Mouse (Mus musculus) MEL (cell line): ENCODE data around the gene Slc15a2. TPM values are rescaled to one million over a fixed set of nuclear protein-coding genes. Genes with fewer than 3 reads are reported as not detected.

ENCODE experiments used
- DNase-seq: peaks from one replicate; pipeline ENCODE4 v3.0.0; 2011; ENCODE audit warnings: low read depth, low spot score
- H3K27ac ChIP-seq: 2 replicates; pipeline ENCODE4 v1.5.1; 2012; ENCODE audit warnings: low read depth, mild to moderate bottlenecking, control low read depth, low read length, moderate library complexity; ENCODE audit not compliant: control insufficient read depth
- H3K27me3 ChIP-seq, 2 experiments: fragments of 150-350 bp in 1 of 2; sonication (generic) in 1 of 2; 2 replicates each; pipeline ENCODE4 v1.6.1; 2012; ENCODE audit warnings: low read length in 2 of 2, mild to moderate bottlenecking in 2 of 2, improper control_type of control experiment in 1 of 2, moderate library complexity in 1 of 2; ENCODE audit not compliant: insufficient read depth in 2 of 2, control insufficient read depth in 1 of 2
- H3K36me3 ChIP-seq, 2 experiments: 2 replicates each; pipeline ENCODE4 v1.6.1; 2012 to 2014; ENCODE audit warnings: low read length in 2 of 2, improper control_type of control experiment in 1 of 2, inconsistent platforms in 1 of 2, mild to moderate bottlenecking in 1 of 2; ENCODE audit not compliant: insufficient read depth in 2 of 2, control insufficient read depth in 1 of 2
- H3K4me1 ChIP-seq, 2 experiments: fragments of 150-350 bp in 1 of 2; sonication (generic) in 1 of 2; 2 replicates each; pipeline ENCODE4 v1.6.1; 2012; ENCODE audit warnings: low read length in 2 of 2, improper control_type of control experiment in 1 of 2, mild to moderate bottlenecking in 1 of 2; ENCODE audit not compliant: insufficient read depth in 2 of 2, control insufficient read depth in 1 of 2
- H3K4me3 ChIP-seq, 2 experiments: fragments of 150-350 bp in 1 of 2; sonication (generic) in 1 of 2; 2 replicates each; pipeline ENCODE4 v1.5.1; 2012; ENCODE audit warnings: low read depth in 2 of 2, low read length in 2 of 2, mild to moderate bottlenecking in 2 of 2, moderate library complexity in 2 of 2, control low read depth in 1 of 2, improper control_type of control experiment in 1 of 2; ENCODE audit not compliant: control insufficient read depth in 1 of 2, insufficient read depth in 1 of 2
- H3K79me2 ChIP-seq: 2 replicates; pipeline ENCODE4 v1.6.1; 2012; ENCODE audit warnings: mild to moderate bottlenecking, low read length, moderate library complexity; ENCODE audit not compliant: control insufficient read depth, poor library complexity, insufficient read depth
- H3K9ac ChIP-seq: 2 replicates; pipeline ENCODE4 v1.6.1; 2012; ENCODE audit warnings: low read depth, mild to moderate bottlenecking, control low read depth, low read length, moderate library complexity; ENCODE audit not compliant: control insufficient read depth, poor library complexity, severe bottlenecking
- H3K9me3 ChIP-seq: fragments of 150-350 bp; sonication (generic); replicated peaks from 2 replicates; pipeline ENCODE4 v1.6.1; 2012; ENCODE audit warnings: mild to moderate bottlenecking, low read length, improper control_type of control experiment, moderate library complexity; ENCODE audit not compliant: insufficient read depth
- BHLHE40 ChIP-seq: IDR thresholded peaks from 2 replicates; pipeline ENCODE4 v1.6.1; 2012; ENCODE audit warnings: low read depth, mild to moderate bottlenecking, inconsistent platforms, low read length, improper control_type of control experiment, borderline replicate concordance
- CHD2 ChIP-seq: IDR thresholded peaks from 2 replicates; pipeline ENCODE4 v1.6.1; 2011; ENCODE audit warnings: low read length, improper control_type of control experiment
- E2F4 ChIP-seq: IDR thresholded peaks from 2 replicates; pipeline ENCODE4 v1.6.1; 2011; ENCODE audit warnings: low read depth, low read length, improper control_type of control experiment, borderline replicate concordance
- ELF1 ChIP-seq: IDR thresholded peaks from 2 replicates; pipeline ENCODE4 v1.6.1; 2014; ENCODE audit warnings: low read depth, mild to moderate bottlenecking, inconsistent platforms, low read length, improper control_type of control experiment, moderate library complexity
- GATA1 ChIP-seq: IDR thresholded peaks from 2 replicates; pipeline ENCODE4 v1.6.1; 2011; ENCODE audit warnings: low read depth, low read length, improper control_type of control experiment
- HCFC1 ChIP-seq: IDR thresholded peaks from 2 replicates; pipeline ENCODE4 v1.6.1; 2012; ENCODE audit warnings: low read depth, mild to moderate bottlenecking, inconsistent platforms, low read length, improper control_type of control experiment, moderate library complexity
- JUND ChIP-seq: IDR thresholded peaks from 2 replicates; pipeline ENCODE4 v1.6.1; 2011; ENCODE audit warnings: low read depth, mild to moderate bottlenecking, improper control_type of control experiment, low read length
- MAFK ChIP-seq: IDR thresholded peaks from 2 replicates; pipeline ENCODE4 v1.6.1; 2011; ENCODE audit warnings: low read depth, mild to moderate bottlenecking, low read length, improper control_type of control experiment, borderline replicate concordance
- MAX ChIP-seq: IDR thresholded peaks from 2 replicates; pipeline ENCODE4 v1.6.1; 2011; ENCODE audit warnings: low read length, improper control_type of control experiment
- MAZ ChIP-seq: IDR thresholded peaks from 2 replicates; pipeline ENCODE4 v1.6.1; 2012; ENCODE audit warnings: low read depth, mild to moderate bottlenecking, inconsistent platforms, low read length, improper control_type of control experiment
- MEF2A ChIP-seq: IDR thresholded peaks from 2 replicates; pipeline ENCODE4 v1.6.1; 2014; ENCODE audit warnings: low read depth, mild to moderate bottlenecking, inconsistent platforms, low read length, improper control_type of control experiment; ENCODE audit not compliant: poor library complexity, insufficient replicate concordance, severe bottlenecking; ENCODE audit errors: extremely low read depth
- MXI1 ChIP-seq: IDR thresholded peaks from 2 replicates; pipeline ENCODE4 v1.6.1; 2011; ENCODE audit warnings: mild to moderate bottlenecking, low read depth, low read length, improper control_type of control experiment
- MYB ChIP-seq: IDR thresholded peaks from 2 replicates; pipeline ENCODE4 v1.6.1; 2011; ENCODE audit warnings: mild to moderate bottlenecking, low read depth, low read length, improper control_type of control experiment
- MYC ChIP-seq: IDR thresholded peaks from 2 replicates; pipeline ENCODE4 v1.6.1; 2011; ENCODE audit warnings: low read depth, mild to moderate bottlenecking, low read length, improper control_type of control experiment, moderate library complexity
- NELFE ChIP-seq: IDR thresholded peaks from 2 replicates; pipeline ENCODE4 v1.6.1; 2011; ENCODE audit warnings: low read depth, low read length, improper control_type of control experiment
- NRF1 ChIP-seq: IDR thresholded peaks from 2 replicates; pipeline ENCODE4 v1.6.1; 2014; ENCODE audit warnings: low read depth, mild to moderate bottlenecking, inconsistent platforms, low read length, improper control_type of control experiment, moderate library complexity; ENCODE audit not compliant: poor library complexity, insufficient read depth, severe bottlenecking
- POLR2A ChIP-seq, 2 experiments: IDR thresholded peaks; 2 replicates each; pipeline ENCODE4 v1.6.1; 2011 to 2012; ENCODE audit warnings: low read length in 2 of 2, mild to moderate bottlenecking in 2 of 2, control low read depth in 1 of 2, improper control_type of control experiment in 1 of 2, low read depth in 1 of 2, moderate library complexity in 1 of 2; ENCODE audit not compliant: control insufficient read depth in 1 of 2, insufficient read depth in 1 of 2, poor library complexity in 1 of 2
- POLR2AphosphoS2 ChIP-seq: IDR thresholded peaks from 2 replicates; pipeline ENCODE4 v1.6.1; 2011; ENCODE audit warnings: low read length, improper control_type of control experiment
- POLR2AphosphoS5 ChIP-seq: IDR thresholded peaks from 2 replicates; pipeline ENCODE4 v1.6.1; 2012; ENCODE audit warnings: low read depth, borderline replicate concordance, mild to moderate bottlenecking, inconsistent platforms, low read length, moderate library complexity, mixed read lengths
- RAD21 ChIP-seq: IDR thresholded peaks from 2 replicates; pipeline ENCODE4 v1.6.1; 2011; ENCODE audit warnings: mild to moderate bottlenecking, low read depth, low read length, improper control_type of control experiment
- SIN3A ChIP-seq: IDR thresholded peaks from 2 replicates; pipeline ENCODE4 v1.6.1; 2012; ENCODE audit warnings: low read length, improper control_type of control experiment, inconsistent platforms
- TAL1 ChIP-seq: IDR thresholded peaks from 2 replicates; pipeline ENCODE4 v1.6.1; 2012; ENCODE audit warnings: mild to moderate bottlenecking, inconsistent platforms, low read length, moderate library complexity, mixed read lengths
- TBP ChIP-seq: IDR thresholded peaks from 2 replicates; pipeline ENCODE4 v1.8.0; 2011; ENCODE audit warnings: low read depth, low read length, improper control_type of control experiment
- TCF12 ChIP-seq: IDR thresholded peaks from 2 replicates; pipeline ENCODE4 v1.6.1; 2014; ENCODE audit warnings: low read depth, mild to moderate bottlenecking, inconsistent platforms, low read length, improper control_type of control experiment, moderate library complexity
- UBTF ChIP-seq: IDR thresholded peaks from 2 replicates; pipeline ENCODE4 v1.6.1; 2012; ENCODE audit warnings: low read depth, mild to moderate bottlenecking, inconsistent platforms, low read length, improper control_type of control experiment, moderate library complexity, borderline replicate concordance; ENCODE audit not compliant: insufficient read depth
- USF1 ChIP-seq: IDR thresholded peaks from 2 replicates; pipeline ENCODE4 v1.6.1; 2014; ENCODE audit warnings: low read depth, mild to moderate bottlenecking, inconsistent platforms, low read length, improper control_type of control experiment, moderate library complexity
- USF2 ChIP-seq, 2 experiments: IDR thresholded peaks; 2 replicates each; pipeline ENCODE4 v1.6.1; 2011 to 2012; ENCODE audit warnings: improper control_type of control experiment in 2 of 2, low read length in 2 of 2, borderline replicate concordance in 1 of 2, inconsistent platforms in 1 of 2, low read depth in 1 of 2, mild to moderate bottlenecking in 1 of 2; ENCODE audit not compliant: insufficient read depth in 1 of 2
- ZC3H11A ChIP-seq: IDR thresholded peaks from 2 replicates; pipeline ENCODE4 v1.6.1; 2012; ENCODE audit warnings: low read depth, mild to moderate bottlenecking, inconsistent platforms, low read length, improper control_type of control experiment
- ZKSCAN1 ChIP-seq: IDR thresholded peaks from 2 replicates; pipeline ENCODE4 v1.6.1; 2012; ENCODE audit warnings: low read depth, mild to moderate bottlenecking, inconsistent platforms, low read length, improper control_type of control experiment, moderate library complexity
- ZNF384 ChIP-seq: IDR thresholded peaks from 2 replicates; pipeline ENCODE4 v1.6.1; 2012; ENCODE audit warnings: low read depth, mild to moderate bottlenecking, inconsistent platforms, low read length, improper control_type of control experiment
- polyA plus RNA-seq, 2 experiments: library from polyadenylated mRNA; stranded (reverse) in 1 of 2; unstranded in 1 of 2; fragments of >175 nt in 1 of 2; fragments of >200 nt in 1 of 2; gene quantifications; 2 replicates each; pipeline versions ENCODE4 v1.2.1 to v1.2.4; 2012; ENCODE audit warnings: low replicate concordance in 2 of 2, low read depth in 1 of 2; ENCODE audit not compliant: insufficient read length in 2 of 2, insufficient read depth in 1 of 2, missing spikeins in 1 of 2
- total RNA-seq: library from RNA; depleted of rRNA; stranded (reverse); fragments of 300-350 nt; gene quantifications from 2 replicates; pipeline ENCODE4 v1.2.3, GENCODE M21; 2012

Slc15a2 gene
- total and polyA plus RNA-seq, 3 experiments, result not detected

DNA sequence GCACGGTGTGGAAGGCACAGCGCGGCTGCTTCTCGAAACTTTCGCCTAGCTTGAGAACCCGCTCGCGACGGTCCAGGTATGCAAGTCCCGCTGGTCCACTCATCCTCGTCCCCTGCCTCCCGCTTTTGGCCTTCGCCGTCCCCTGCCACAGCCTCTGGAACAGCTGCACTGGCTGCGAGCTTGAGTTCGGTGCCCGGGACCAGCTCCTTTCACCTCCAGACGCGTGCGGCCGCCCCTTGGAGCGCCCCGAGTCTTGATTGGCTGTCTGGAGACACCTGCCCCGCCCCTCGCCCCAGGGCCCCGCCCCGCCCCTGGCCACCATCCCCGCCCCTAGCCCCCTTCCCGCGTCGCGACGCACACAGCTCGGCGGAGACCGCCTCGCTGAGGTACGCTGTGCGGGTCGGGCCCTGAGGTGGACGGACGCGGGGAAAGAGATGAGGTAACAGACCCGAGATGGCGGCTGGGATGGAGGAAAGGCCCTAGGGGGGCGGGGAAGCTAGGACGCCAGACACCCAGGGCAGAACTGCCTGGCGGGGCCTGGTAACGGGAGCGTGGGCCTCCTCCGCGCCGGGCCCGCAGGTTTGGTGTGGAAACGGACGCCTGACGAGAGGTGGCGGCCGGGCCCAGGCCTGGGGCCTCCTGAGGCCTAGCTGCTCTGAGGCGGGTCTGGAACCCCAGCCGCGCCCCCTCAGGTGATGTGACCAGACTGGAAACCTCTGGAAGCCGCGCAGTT, 43.5 kb upstream of the Slc15a2 start, which contains the start of gene Iqcb1:
TSS of gene Iqcb1 (plus strand) at position 332 of the 733 bp plus-strand sequence.
- peak within 1 kb of the TSS; percentile 65 for H3K9ac ChIP-seq
- peak; percentile 91 for DNase-seq

DNA sequence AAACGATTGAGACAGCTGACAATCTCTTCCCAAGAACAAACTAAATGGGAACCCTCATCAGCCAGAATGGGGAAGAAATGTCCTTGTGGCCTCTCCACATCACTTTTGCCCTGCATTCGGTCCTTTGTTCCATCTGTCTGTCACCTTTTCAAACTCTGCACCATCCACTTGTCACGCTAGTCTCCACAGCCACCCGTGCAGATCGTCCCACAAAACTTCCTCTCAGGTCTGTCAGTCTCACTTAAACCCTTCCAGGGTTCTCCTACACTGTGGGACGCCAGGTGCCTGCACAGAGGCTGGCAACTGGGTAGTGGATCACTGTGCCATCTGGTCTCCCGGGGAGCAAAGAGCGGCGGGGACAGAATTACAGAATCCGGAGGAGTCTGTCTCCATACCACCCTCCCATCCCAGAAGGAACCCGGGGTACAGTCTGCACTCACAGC, 42.9 kb upstream of the Slc15a2 start:
- no peak overlapping the region for H3K27ac ChIP-seq
- H3K9ac ChIP-seq, result peak overlapping the region; percentile 57
- peaks cover 0 to 14% of the 10 kb centered on the region in 2 experiments for H3K36me3 ChIP-seq
- H3K79me2 ChIP-seq, result peaks cover 5% of the 10 kb centered on the region; the same call in 1 of the 2 replicates
- H3K9me3 ChIP-seq, result no peaks in the 10 kb centered on the region
- TF ChIP-seq POLR2A (IDR thresholded peaks at IDR 0.05; ENCODE audit: control insufficient read depth in 1 of 2, insufficient read depth in 1 of 2, low read depth in 1 of 2, low read length in 2 of 2, poor library complexity in 1 of 2) (0 out of 4 replicates have a peak, but pooled peaks of 1 of the 2 experiments have one; percentile 7), CHD2 (no peak)
- TF ChIP-seq, all 39 proteins: peak for 1
- peak overlapping the region; percentile 81 to 88 for H3K4me3 ChIP-seq
- peaks cover 5 to 6% of the 10 kb centered on the region in 2 experiments; a peak in 3 of 4 replicates for H3K4me1 ChIP-seq
- no peak for DNase-seq
- no peaks in the 10 kb centered on the region; a peak in 2 of 4 replicates for H3K27me3 ChIP-seq

More for the DNA sequence above, 43.5 kb upstream of the Slc15a2 start, which contains the start of gene Iqcb1:
- peak within 1 kb of the TSS; percentile 81 to 93 for H3K4me3 ChIP-seq
- no peak within 1 kb of the TSS for H3K27ac ChIP-seq
- TF ChIP-seq ZNF384, result no peak
- 0 out of 2 replicates have a peak, but pooled peaks have one; percentile 16 for TF ChIP-seq MAZ
- no peak for TF ChIP-seq ZC3H11A
- TF ChIP-seq MYB, result no peak
- TF ChIP-seq TAL1, result no peak
- peak; percentile 56; the same call in 1 of the 2 replicates for TF ChIP-seq NELFE
- TF ChIP-seq GATA1, result no peak
- TF ChIP-seq ELF1, result no peak
- no peak for TF ChIP-seq UBTF
- TF ChIP-seq MEF2A, result no peak
- TF ChIP-seq MXI1, result no peak
- no peak for TF ChIP-seq RAD21
- no peak for TF ChIP-seq POLR2AphosphoS5
- peak; percentile 57; the same call in 1 of the 2 replicates for TF ChIP-seq SIN3A
- peak; percentile 50 to 57; a peak in 2 of 4 replicates for TF ChIP-seq POLR2A (IDR thresholded peaks at IDR 0.05; ENCODE audit: control insufficient read depth in 1 of 2, insufficient read depth in 1 of 2, low read depth in 1 of 2, low read length in 2 of 2, poor library complexity in 1 of 2)
- TF ChIP-seq ZKSCAN1, result no peak
- TF ChIP-seq JUND, result no peak
- no peak for TF ChIP-seq MAX
- TF ChIP-seq MYC, result no peak
- TF ChIP-seq TCF12, result no peak
- TF ChIP-seq USF1, result peak; percentile 42; the same call in 1 of the 2 replicates
- no peak for TF ChIP-seq TBP
- TF ChIP-seq USF2 (IDR thresholded peaks at IDR 0.05; ENCODE audit: borderline replicate concordance in 1 of 2, insufficient read depth in 1 of 2, low read depth in 1 of 2, low read length in 2 of 2), result no peak
- no peak for TF ChIP-seq POLR2AphosphoS2
- peak; percentile 47; the same call in 1 of the 2 replicates for TF ChIP-seq HCFC1
- peak; percentile 67; the same call in 1 of the 2 replicates for TF ChIP-seq E2F4
- no peak for TF ChIP-seq BHLHE40
- TF ChIP-seq NRF1, result no peak
- TF ChIP-seq MAFK, result no peak
- peaks cover 0 to 14% of the 10 kb centered on the region in 2 experiments for H3K36me3 ChIP-seq
- H3K9me3 ChIP-seq, result no peaks in the 10 kb centered on the region
- peaks cover 5 to 6% of the 10 kb centered on the region in 2 experiments; a peak in 3 of 4 replicates for H3K4me1 ChIP-seq
- peaks cover 5% of the 10 kb centered on the region; the same call in 1 of the 2 replicates for H3K79me2 ChIP-seq
- no peaks in the 10 kb centered on the region; a peak in 2 of 4 replicates for H3K27me3 ChIP-seq
